Mouse (Mus musculus) liver, embryonic 14.5 days (tissue): ENCODE measurements around the gene Mthfd1l. TPM values are rescaled to one million over a fixed set of nuclear protein-coding genes. Genes with fewer than 3 reads are reported as not detected.

Source experiments
- ATAC-seq: fragments of 200-750 bp; cut with Nextera tagmentation; 2 replicates; pipeline ENCODE4 v1.8.0; 2017; ENCODE audit warnings: moderate number of reproducible peaks, mild to moderate bottlenecking, moderate library complexity; ENCODE audit not compliant: insufficient read depth
- DNase-seq, 3 experiments: peaks; one replicate each; pipeline ENCODE4 v3.0.0-alpha.2; 2012 to 2013; ENCODE audit warnings: low read depth in 3 of 3, low spot score in 3 of 3
- H3K27ac ChIP-seq: fragments of 300-500 bp; sonication (generic); 2 replicates; pipeline ENCODE4 v1.5.1; 2014; ENCODE audit warnings: moderate library complexity, mild to moderate bottlenecking, control low read depth, inconsistent platforms
- H3K27me3 ChIP-seq: fragments of 300-500 bp; sonication (generic); 2 replicates; pipeline ENCODE4 v1.6.1; 2014; ENCODE audit warnings: mild to moderate bottlenecking, low read length, moderate library complexity; ENCODE audit not compliant: control insufficient read depth, insufficient read depth
- H3K36me3 ChIP-seq: fragments of 300-500 bp; sonication (generic); replicated peaks from 2 replicates; pipeline ENCODE4 v1.6.1; 2014; ENCODE audit warnings: low read depth; ENCODE audit not compliant: control insufficient read depth, insufficient read depth
- H3K4me1 ChIP-seq, 2 experiments: fragments of 200-500 bp in 1 of 2; fragments of 300-500 bp in 1 of 2; sonication (generic) in 1 of 2; replicated peaks; 2 replicates each; pipeline ENCODE4 v1.6.1; 2012 to 2014; ENCODE audit warnings: antibody characterized with exemption in 1 of 2, inconsistent platforms in 1 of 2, low read length in 1 of 2; ENCODE audit not compliant: control insufficient read depth in 2 of 2, insufficient read depth in 2 of 2
- H3K4me2 ChIP-seq: fragments of 300-500 bp; sonication (generic); 2 replicates; pipeline ENCODE4 v1.6.1; 2014; ENCODE audit warnings: low read depth, mild to moderate bottlenecking, control low read depth, moderate library complexity
- H3K4me3 ChIP-seq, 2 experiments: fragments of 200-500 bp in 1 of 2; fragments of 300-500 bp in 1 of 2; sonication (generic) in 1 of 2; 2 replicates each; pipeline ENCODE4 v1.5.1; 2012 to 2014; ENCODE audit warnings: low read depth in 2 of 2, low read length in 2 of 2, mild to moderate bottlenecking in 2 of 2, control low read depth in 1 of 2, inconsistent platforms in 1 of 2, moderate library complexity in 1 of 2; ENCODE audit not compliant: insufficient read depth in 1 of 2
- H3K9ac ChIP-seq: fragments of 300-500 bp; sonication (generic); replicated peaks from 2 replicates; pipeline ENCODE4 v1.6.1; 2014; ENCODE audit warnings: mild to moderate bottlenecking, control low read depth, moderate library complexity
- H3K9me3 ChIP-seq: fragments of 300-500 bp; sonication (generic); 2 replicates; pipeline ENCODE4 v1.6.1; 2016; ENCODE audit warnings: low read length, mixed read lengths; ENCODE audit not compliant: control insufficient read depth
- CTCF ChIP-seq: IDR thresholded peaks from 2 replicates; pipeline ENCODE4 v1.5.1; 2016; ENCODE audit warnings: antibody characterized with exemption, low read depth, control low read depth
- EP300 ChIP-seq: IDR thresholded peaks from 2 replicates; pipeline ENCODE4 v1.6.1; 2016; ENCODE audit warnings: antibody characterized with exemption, low read depth
- WGBS: fragments of 180-500 bp; shearing (Covaris S2); extraction: QIAGEN DNeasy Blood & Tissue Kit; methylation state at CpG from one replicate; pipeline ENCODE4 v1.1.7; 2014; ENCODE audit not compliant: insufficient replicate concordance; 5-methylcytosine and 5-hydroxymethylcytosine counted together
- polyA plus RNA-seq, 2 experiments: library from polyadenylated mRNA; depleted of rRNA in 1 of 2; stranded (reverse) in 1 of 2; unstranded in 1 of 2; fragments of >200 nt; fragmentation: Nextera tagmentation in 1 of 2; extraction: Ambion mirVana in 1 of 2; gene quantifications; 2 replicates each; pipeline versions ENCODE4 v1.2.1 to v1.2.3; 2012 to 2014

Gene Mthfd1l
- polyA plus RNA-seq, 2 experiments = 18.5 to 19.2 TPM

DNA sequence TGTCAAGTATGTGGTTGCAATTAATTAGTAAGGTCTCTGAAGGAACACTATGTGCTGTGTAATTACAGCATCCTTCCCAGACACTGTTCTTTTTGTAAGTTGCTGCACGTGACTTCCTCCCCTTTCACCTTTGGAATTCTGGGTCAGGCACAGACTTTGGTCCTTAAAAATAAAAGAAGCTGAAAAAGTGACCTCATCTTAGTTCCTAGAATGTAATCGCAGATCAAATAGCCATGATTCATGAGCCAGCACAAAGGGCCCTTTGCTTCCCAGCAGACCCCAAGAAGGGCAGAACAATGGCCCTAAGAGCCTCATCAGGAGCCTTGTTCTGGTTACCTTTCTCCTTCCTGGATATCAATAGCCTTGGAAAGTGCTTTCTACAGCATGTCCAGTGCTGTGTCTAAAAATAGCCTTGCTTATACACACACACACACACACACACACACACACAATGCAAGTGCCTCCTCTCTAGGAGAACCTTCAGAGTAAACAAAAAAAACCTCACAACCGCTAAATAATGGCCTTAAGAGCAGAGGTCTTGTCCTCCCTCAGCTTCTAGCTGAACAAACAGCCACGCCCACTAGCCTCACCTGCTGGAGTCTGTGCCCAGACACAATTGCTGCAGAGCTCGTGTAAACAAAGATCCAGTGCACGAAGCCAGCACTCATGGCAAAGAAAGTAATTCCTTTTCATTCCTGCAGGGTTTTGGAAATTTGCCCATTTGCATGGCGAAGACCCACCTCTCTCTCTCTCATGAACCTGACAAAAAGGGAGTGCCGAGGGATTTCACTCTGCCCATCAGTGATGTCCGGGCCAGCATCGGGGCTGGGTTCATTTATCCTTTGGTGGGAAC, 133.0 kb downstream of the Mthfd1l start:
- TF ChIP-seq CTCF (no peak), EP300 (no peak)
- no peak overlapping the region for H3K27ac ChIP-seq
- H3K9me3 ChIP-seq = no peaks in the 10 kb centered on the region
- ATAC-seq = no peak
- H3K36me3 ChIP-seq = peaks cover 12% of the 10 kb centered on the region
- H3K9ac ChIP-seq = no peak overlapping the region
- no peak overlapping the region for H3K4me3 ChIP-seq
- 73% methylated on average over 10 of the region's 10 CpGs for WGBS
- H3K4me2 ChIP-seq = no peak overlapping the region
- no peaks in the 10 kb centered on the region for H3K27me3 ChIP-seq
- no peak for DNase-seq
- H3K4me1 ChIP-seq = peaks cover 0 to 11% of the 10 kb centered on the region in 2 experiments; a peak in 2 of 4 replicates

DNA sequence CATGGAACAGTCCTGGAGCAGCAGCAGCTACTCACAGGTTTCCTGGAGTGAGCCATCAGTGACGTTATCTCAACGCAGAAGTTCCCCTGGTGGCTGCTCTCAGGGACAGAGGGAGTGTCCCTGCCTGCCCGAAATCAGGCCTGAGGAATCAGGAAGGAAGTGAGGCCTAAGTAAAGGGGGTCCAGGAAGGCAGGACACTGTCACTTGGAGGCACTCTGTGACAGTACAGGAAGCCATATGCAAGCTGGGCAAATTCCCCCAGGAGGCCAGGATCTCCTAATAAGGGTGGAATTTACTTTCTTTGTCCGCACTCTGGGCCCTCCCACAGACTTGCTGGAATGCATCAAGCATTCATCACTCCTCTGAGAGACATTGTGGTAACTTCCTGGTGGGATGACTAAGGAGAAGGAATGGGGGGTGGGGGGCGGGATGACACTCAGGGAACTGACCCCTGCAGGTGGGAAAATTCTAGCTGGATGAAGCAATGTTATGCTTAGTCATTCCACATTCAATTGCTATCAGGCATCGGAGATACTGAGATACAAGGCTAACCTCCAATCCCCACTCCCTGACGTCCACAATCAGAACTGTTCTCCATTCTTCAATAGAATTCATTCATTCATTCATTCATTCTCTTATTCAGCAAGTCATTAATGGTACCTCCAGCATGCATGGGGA, 134.9 kb downstream of the Mthfd1l start:
- no peak overlapping the region for H3K4me3 ChIP-seq
- no peak overlapping the region for H3K9ac ChIP-seq
- DNase-seq (peak in 1 of 3 experiments; percentile 22), ATAC-seq (peak; percentile 71)
- peaks cover 16% of the 10 kb centered on the region for H3K36me3 ChIP-seq
- 49% methylated on average over 7 of the region's 7 CpGs for WGBS
- H3K4me2 ChIP-seq = no peak overlapping the region
- H3K27ac ChIP-seq = no peak overlapping the region
- H3K4me1 ChIP-seq = peaks cover 0 to 21% of the 10 kb centered on the region in 2 experiments; a peak in 2 of 4 replicates
- TF ChIP-seq EP300 = no peak
- 0 out of 2 replicates have a peak, but pooled peaks have one; percentile 23 for TF ChIP-seq CTCF
- no peaks in the 10 kb centered on the region for H3K9me3 ChIP-seq
- no peaks in the 10 kb centered on the region for H3K27me3 ChIP-seq

DNA sequence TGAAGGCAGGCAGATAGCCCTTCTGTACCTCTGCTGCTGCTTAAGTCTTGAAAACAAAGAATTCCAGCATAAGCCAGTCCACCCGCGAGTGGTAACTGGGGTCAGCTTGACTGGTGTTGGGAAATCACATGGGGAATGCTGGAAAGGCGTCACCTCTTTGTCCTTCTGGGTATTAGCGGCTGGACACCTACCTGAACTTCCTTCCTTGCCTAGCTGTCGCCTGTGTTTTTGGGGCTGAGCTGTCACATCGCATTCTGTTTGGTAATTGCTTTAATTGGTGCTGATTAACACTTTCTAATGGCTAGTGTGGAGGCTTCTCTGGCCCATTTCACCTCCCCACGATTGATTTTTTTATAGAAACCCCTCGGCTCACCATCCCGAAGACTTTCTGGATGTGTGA, 135.5 kb downstream of the Mthfd1l start:
- Histone ChIP-seq H3K4me2 (no peak overlapping the region), H3K9me3 (no peaks in the 10 kb centered on the region), H3K27ac (no peak overlapping the region), H3K27me3 (no peaks in the 10 kb centered on the region), H3K4me3 (no peak overlapping the region), H3K4me1 (peaks cover 0 to 21% of the 10 kb centered on the region in 2 experiments; a peak in 2 of 4 replicates), H3K9ac (no peak overlapping the region), H3K36me3 (peaks cover 12% of the 10 kb centered on the region)
- ATAC-seq (no peak), DNase-seq (no peak)
- TF ChIP-seq CTCF (no peak), EP300 (no peak)
- WGBS = 71% methylated on average over 9 of the region's 9 CpGs

DNA sequence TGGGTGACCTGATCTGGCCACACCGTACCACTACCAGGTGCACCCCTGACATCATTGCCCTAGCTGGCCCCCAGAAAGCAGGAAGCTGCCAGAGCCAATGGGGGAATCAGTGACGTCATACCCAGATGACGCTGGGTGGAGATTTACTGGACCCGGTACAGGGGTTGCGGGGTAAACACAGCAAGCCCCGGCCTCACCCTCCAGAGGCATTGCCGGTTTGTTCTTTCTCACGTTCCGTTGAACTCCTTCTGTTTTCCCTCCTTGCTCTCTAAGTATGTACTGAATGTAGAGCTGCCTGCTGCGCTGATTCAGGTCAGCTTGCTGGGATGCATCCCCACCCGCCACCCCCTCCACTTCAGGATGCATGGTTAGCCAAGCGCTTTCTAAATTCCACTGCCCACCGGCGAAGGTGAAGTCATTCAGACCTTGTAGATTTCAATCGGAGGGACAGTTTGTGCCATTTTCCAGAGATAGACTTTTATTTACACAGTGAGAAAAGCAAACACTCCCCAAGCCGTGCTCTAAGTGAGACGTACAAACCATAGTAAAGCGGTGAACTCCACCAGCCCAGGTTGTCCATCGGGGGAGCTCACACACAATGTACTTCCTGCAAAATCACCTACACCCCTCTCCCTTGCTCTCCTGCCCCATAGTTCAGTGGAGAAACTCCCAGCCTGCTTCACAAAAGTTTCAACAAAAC, 138.3 kb downstream of the Mthfd1l start:
- 0 out of 2 replicates have a peak overlapping the region, but pooled peaks have one; percentile 13 for H3K4me2 ChIP-seq
- no peak for DNase-seq
- H3K36me3 ChIP-seq = peaks cover 7% of the 10 kb centered on the region

More for the DNA sequence above, 138.3 kb downstream of the Mthfd1l start:
- no peak overlapping the region for H3K27ac ChIP-seq
- WGBS = 77% methylated on average over 19 of the region's 19 CpGs
- H3K9ac ChIP-seq = no peak overlapping the region
- peak; percentile 16; the same call in 1 of the 2 replicates for ATAC-seq
- H3K4me1 ChIP-seq = peaks cover 0 to 17% of the 10 kb centered on the region in 2 experiments; a peak in 2 of 4 replicates
- TF ChIP-seq CTCF (no peak), EP300 (no peak)
- no peak overlapping the region for H3K4me3 ChIP-seq
- H3K27me3 ChIP-seq = no peaks in the 10 kb centered on the region
- H3K9me3 ChIP-seq = no peaks in the 10 kb centered on the region
